Mouse (Mus musculus): ENCODE measurements at regions not wholly inside any gene's neighbourhood (a gene's known extent, or its start where the extent isn't known, plus 50 kb on each side); places are given as distances from the start of the nearest gene placed in this dataset.

- Histone ChIP-seq H3K4me3 (replicated peaks; ENCODE audit: extremely low read depth, low read depth, low read length) (no peak overlapping the region), H3K4me1 (ENCODE audit: control insufficient read depth, insufficient read depth, low read length) (no peaks in the 10 kb centered on the region)
- no peak for DNase-seq
- TF ChIP-seq CTCF (IDR thresholded peaks at IDR 0.05; ENCODE audit: insufficient read depth, low read length) (no peak), POLR2A (IDR thresholded peaks at IDR 0.05; ENCODE audit: borderline replicate concordance, extremely low read depth, low read depth, low read length) (no peak)
- WGBS = 48% methylated on average over 4 of the region's 4 CpGs
Observed at GRCm38 (mm10) chr17:4311785-4312379, 615.8 kb upstream of the Nox3 start.

DNA sequence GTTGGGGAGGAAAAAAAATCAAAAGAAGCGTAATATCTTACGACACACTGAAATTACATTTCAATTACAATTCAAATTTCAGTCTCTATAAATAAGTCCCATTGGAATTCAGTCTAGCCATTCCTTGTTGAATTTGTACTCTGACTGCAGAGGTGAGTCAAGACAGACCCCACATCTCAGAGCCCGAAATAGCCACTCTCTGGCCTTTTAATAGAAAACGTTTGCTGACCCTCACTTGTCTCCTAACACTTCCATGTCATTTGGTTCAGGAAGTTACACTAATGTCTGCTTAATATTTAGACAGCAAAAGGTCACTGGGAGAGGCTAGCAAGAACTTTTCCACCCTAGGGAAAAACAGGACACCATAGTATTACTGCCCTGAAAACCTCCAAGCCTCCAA is 623.1 kb upstream of the Nox3 start:
- Histone ChIP-seq H3K4me3 (replicated peaks; ENCODE audit: extremely low read depth, low read depth, low read length) (no peak overlapping the region), H3K4me1 (ENCODE audit: control insufficient read depth, insufficient read depth, low read length) (no peaks in the 10 kb centered on the region)
- TF ChIP-seq POLR2A (IDR thresholded peaks at IDR 0.05; ENCODE audit: borderline replicate concordance, extremely low read depth, low read depth, low read length) (no peak), CTCF (IDR thresholded peaks at IDR 0.05; ENCODE audit: insufficient read depth, low read length) (no peak)
- WGBS = 54% methylated on average over 4 of the region's 4 CpGs
- DNase-seq = no peak

DNA sequence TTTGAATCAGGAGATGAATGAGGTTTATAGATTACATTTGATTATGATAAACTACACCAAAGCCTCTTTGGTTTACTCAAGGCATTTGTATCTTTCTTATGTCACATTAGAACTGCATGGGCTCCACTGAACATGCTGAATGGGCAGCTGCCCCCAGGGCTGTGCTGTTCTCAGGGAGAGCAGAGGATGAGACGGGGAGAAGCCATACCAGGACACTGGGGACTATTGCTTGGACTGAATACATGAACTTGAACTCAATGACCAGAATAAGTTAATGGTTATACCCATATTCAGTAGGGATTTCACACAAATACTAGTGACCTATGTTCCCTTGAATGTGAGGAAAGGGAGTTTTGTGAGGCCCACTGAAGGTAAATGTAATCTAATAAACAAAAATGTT is 632.7 kb upstream of the Nox3 start:
- TF ChIP-seq POLR2A (IDR thresholded peaks at IDR 0.05; ENCODE audit: borderline replicate concordance, extremely low read depth, low read depth, low read length) = no peak
- Histone ChIP-seq H3K4me3 (replicated peaks; ENCODE audit: extremely low read depth, low read depth, low read length) (no peak overlapping the region), H3K4me1 (ENCODE audit: control insufficient read depth, insufficient read depth, low read length) (no peaks in the 10 kb centered on the region)
- 81% methylated on average over 1 of the region's 1 CpGs for WGBS
- no peak for DNase-seq

GRCm38 (mm10) chr17:4331650-4332049 is 635.6 kb upstream of the Nox3 start:
- no peak for TF ChIP-seq POLR2A (IDR thresholded peaks at IDR 0.05; ENCODE audit: borderline replicate concordance, extremely low read depth, low read depth, low read length)
- TF ChIP-seq CTCF (IDR thresholded peaks at IDR 0.05; ENCODE audit: insufficient read depth, low read length) = no peak
- WGBS = 72% methylated on average over 9 of the region's 9 CpGs
- no peak for DNase-seq
- H3K4me3 ChIP-seq (replicated peaks; ENCODE audit: extremely low read depth, low read depth, low read length) = no peak overlapping the region
- H3K4me1 ChIP-seq (ENCODE audit: control insufficient read depth, insufficient read depth, low read length) = no peaks in the 10 kb centered on the region

- Histone ChIP-seq H3K4me1 (ENCODE audit: control insufficient read depth, insufficient read depth, low read length) (no peaks in the 10 kb centered on the region), H3K4me3 (replicated peaks; ENCODE audit: extremely low read depth, low read depth, low read length) (no peak overlapping the region)
- 86% methylated on average over 4 of the region's 4 CpGs for WGBS
- TF ChIP-seq CTCF (IDR thresholded peaks at IDR 0.05; ENCODE audit: insufficient read depth, low read length) (no peak), POLR2A (IDR thresholded peaks at IDR 0.05; ENCODE audit: borderline replicate concordance, extremely low read depth, low read depth, low read length) (no peak)
- no peak for DNase-seq
Observed at GRCm38 (mm10) chr17:4333091-4333490, 637.0 kb upstream of the Nox3 start.

GRCm38 (mm10) chr17:4353018-4353417 is 641.1 kb upstream of the Arid1b start:
- Histone ChIP-seq H3K4me1 (ENCODE audit: control insufficient read depth, insufficient read depth, low read length) (no peaks in the 10 kb centered on the region), H3K4me3 (replicated peaks; ENCODE audit: extremely low read depth, low read depth, low read length) (no peak overlapping the region)
- DNase-seq = no peak
- WGBS = 39% methylated on average over 1 of the region's 1 CpGs
- TF ChIP-seq POLR2A (IDR thresholded peaks at IDR 0.05; ENCODE audit: borderline replicate concordance, extremely low read depth, low read depth, low read length) (no peak), CTCF (IDR thresholded peaks at IDR 0.05; ENCODE audit: insufficient read depth, low read length) (no peak)

DNA sequence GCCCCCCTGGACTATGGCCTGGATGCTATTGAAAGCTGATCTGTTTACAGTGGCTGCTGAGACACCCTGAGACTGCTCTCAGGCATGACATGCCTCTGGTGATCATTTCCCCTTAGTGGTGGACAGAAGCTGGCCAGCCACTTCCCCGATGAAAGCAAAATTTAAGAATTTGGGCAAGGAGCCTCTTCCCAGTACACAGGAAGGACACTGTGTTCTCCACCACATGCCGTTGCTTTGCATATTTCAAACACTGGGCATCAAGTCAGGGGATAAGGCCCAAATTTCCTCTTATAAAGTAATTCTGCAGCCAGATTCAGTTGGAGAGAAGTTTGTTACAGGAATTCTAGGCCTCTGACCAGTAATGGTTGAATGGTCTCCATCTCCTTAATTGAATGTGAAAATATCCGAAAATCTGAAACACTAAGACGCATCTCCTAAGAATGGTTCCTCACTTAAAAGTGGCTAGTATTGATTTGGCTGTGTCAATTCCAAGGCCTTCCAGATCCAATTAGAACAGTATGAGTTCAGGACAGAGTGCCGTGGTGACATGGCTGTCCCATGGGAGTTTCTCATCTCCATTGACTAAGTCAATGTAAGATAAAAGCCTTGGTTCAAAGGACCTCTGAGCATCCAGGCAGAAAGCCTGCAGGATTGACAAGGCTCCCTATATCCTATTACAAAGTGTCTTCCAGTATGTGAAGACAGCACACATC is 638.5 kb upstream of the Arid1b start:
- H3K4me1 ChIP-seq (ENCODE audit: control insufficient read depth, insufficient read depth, low read length) = no peaks in the 10 kb centered on the region
- no peak for DNase-seq
- TF ChIP-seq POLR2A (IDR thresholded peaks at IDR 0.05; ENCODE audit: borderline replicate concordance, extremely low read depth, low read depth, low read length) (no peak), CTCF (IDR thresholded peaks at IDR 0.05; ENCODE audit: insufficient read depth, low read length) (no peak)
- no peak overlapping the region for H3K4me3 ChIP-seq (replicated peaks; ENCODE audit: extremely low read depth, low read depth, low read length)
- 75% methylated on average over 5 of the region's 5 CpGs for WGBS

- TF ChIP-seq CTCF (IDR thresholded peaks at IDR 0.05; ENCODE audit: insufficient read depth, low read length) (no peak), POLR2A (IDR thresholded peaks at IDR 0.05; ENCODE audit: borderline replicate concordance, extremely low read depth, low read depth, low read length) (no peak)
- DNase-seq = no peak
- WGBS = 62% methylated on average over 4 of the region's 4 CpGs
Observed at GRCm38 (mm10) chr17:4360413-4361320, 633.5 kb upstream of the Arid1b start.

DNA sequence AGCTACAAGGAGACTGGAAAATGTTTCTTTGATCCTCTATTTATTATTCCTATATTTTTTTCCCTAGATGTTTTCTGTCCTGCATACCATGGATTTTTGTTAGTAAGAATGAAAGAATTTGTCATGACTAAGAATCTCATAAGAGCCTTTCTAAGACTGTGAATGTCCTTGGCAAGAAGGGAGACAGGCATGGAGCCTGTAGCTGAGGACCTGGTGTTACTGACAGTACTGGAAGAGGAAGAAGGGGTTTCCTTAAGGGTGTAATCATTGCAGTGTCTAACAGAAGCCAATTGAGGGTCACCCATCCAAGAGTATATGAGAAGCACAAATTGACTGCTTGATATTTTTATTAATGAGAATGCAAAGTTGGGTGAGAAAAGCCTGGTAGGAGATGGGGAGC is 628.3 kb upstream of the Arid1b start:
- TF ChIP-seq CTCF (IDR thresholded peaks at IDR 0.05; ENCODE audit: insufficient read depth, low read length) (no peak), POLR2A (IDR thresholded peaks at IDR 0.05; ENCODE audit: borderline replicate concordance, extremely low read depth, low read depth, low read length) (no peak)
- Histone ChIP-seq H3K4me1 (ENCODE audit: control insufficient read depth, insufficient read depth, low read length) (no peaks in the 10 kb centered on the region), H3K4me3 (replicated peaks; ENCODE audit: extremely low read depth, low read depth, low read length) (no peak overlapping the region)
- DNase-seq = no peak

More at GRCm38 (mm10) chr17:4360413-4361320, 633.5 kb upstream of the Arid1b start:
- no peak overlapping the region for H3K4me3 ChIP-seq (replicated peaks; ENCODE audit: extremely low read depth, low read depth, low read length)
- no peaks in the 10 kb centered on the region for H3K4me1 ChIP-seq (ENCODE audit: control insufficient read depth, insufficient read depth, low read length)
